Mouse (Mus musculus) frontal cortex, postnatal 36 days (tissue): ENCODE measurements around the gene Aqp2.

Source experiments
- DNase-seq, 2 experiments: peaks; one replicate each; pipeline ENCODE4 v3.0.0; 2022; ENCODE audit warnings: low spot score in 2 of 2

Aqp2 gene

GRCm38 (mm10) chr15:99578802-99579485 is at the start of gene Aqp2:
Gene Aqp2 (plus strand): TSS chr15:99579055.
- no peak for DNase-seq

GRCm38 (mm10) chr15:99531146-99531545 is 47.7 kb upstream of the Aqp2 start:
- DNase-seq: no peak

- no peak for DNase-seq
Observed at GRCm38 (mm10) chr15:99532023-99532422, 46.8 kb upstream of the Aqp2 start.

GRCm38 (mm10) chr15:99536889-99537862 is 41.7 kb upstream of the Aqp2 start:
- no peak for DNase-seq

GRCm38 (mm10) chr15:99539891-99540290 is 39.0 kb upstream of the Aqp2 start:
- DNase-seq: no peak

- no peak for DNase-seq
Observed at GRCm38 (mm10) chr15:99544047-99544446, 34.8 kb upstream of the Aqp2 start.

GRCm38 (mm10) chr15:99546596-99546995 is 32.3 kb upstream of the Aqp2 start:
- no peak for DNase-seq

- DNase-seq: no peak
Observed at GRCm38 (mm10) chr15:99547732-99548131, 31.1 kb upstream of the Aqp2 start.

GRCm38 (mm10) chr15:99549901-99550300 is 29.0 kb upstream of the Aqp2 start:
- DNase-seq: no peak

- no peak for DNase-seq
Observed at GRCm38 (mm10) chr15:99553767-99554166, 25.1 kb upstream of the Aqp2 start.

GRCm38 (mm10) chr15:99558947-99559346 is 19.9 kb upstream of the Aqp2 start:
- no peak for DNase-seq

GRCm38 (mm10) chr15:99560246-99560645 is 18.6 kb upstream of the Aqp2 start:
- DNase-seq: no peak

GRCm38 (mm10) chr15:99567371-99567770 is 11.5 kb upstream of the Aqp2 start:
- DNase-seq: no peak

- DNase-seq: no peak
Observed at GRCm38 (mm10) chr15:99568682-99569081, 10.2 kb upstream of the Aqp2 start.

- peak; percentile 23 to 37 for DNase-seq
Observed at GRCm38 (mm10) chr15:99569123-99569522, 9.7 kb upstream of the Aqp2 start.

- DNase-seq: no peak
Observed at GRCm38 (mm10) chr15:99583463-99584344, 4.8 kb downstream of the Aqp2 start.

GRCm38 (mm10) chr15:99584407-99585202 is 5.8 kb downstream of the Aqp2 start:
- DNase-seq: no peak

- DNase-seq: no peak
Observed at GRCm38 (mm10) chr15:99585741-99586140, 6.9 kb downstream of the Aqp2 start.

- DNase-seq: no peak
Observed at GRCm38 (mm10) chr15:99586525-99586924, 7.7 kb downstream of the Aqp2 start.

GRCm38 (mm10) chr15:99589237-99589636 is 10.4 kb downstream of the Aqp2 start:
- no peak for DNase-seq

- no peak for DNase-seq
Observed at GRCm38 (mm10) chr15:99589704-99590103, 10.8 kb downstream of the Aqp2 start.
